Mouse (Mus musculus): ENCODE results near the gene Stk11.

Stk11 gene

DNA sequence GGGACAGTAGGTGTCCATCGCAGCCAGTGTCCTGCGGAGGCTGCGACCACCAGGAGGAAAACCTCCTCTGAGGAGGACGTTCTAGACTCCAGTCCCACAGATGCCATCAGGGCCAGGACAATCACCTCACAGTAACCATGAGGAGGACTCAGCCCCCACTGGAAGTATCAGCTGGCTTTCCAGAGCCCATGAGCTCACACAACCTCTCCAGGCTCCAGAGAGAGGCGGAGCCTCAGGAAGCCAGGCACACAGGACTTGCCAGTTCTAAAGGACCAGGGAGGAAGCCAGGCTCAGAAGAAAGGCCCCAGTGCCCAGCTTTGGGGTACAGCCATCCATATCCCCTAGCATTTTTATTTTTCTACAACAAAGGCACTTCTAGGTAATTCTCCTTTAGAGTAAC, 20.1 kb upstream of the Stk11 start:
- no peak for DNase-seq (ENCODE audit: low read depth, low spot score)

GRCm38 (mm10) chr10:80097275-80097674, 18.3 kb upstream of the Stk11 start:
- no peak for DNase-seq (ENCODE audit: low read depth, low spot score)

- DNase-seq (ENCODE audit: low read depth, low spot score) = no peak
Measured at GRCm38 (mm10) chr10:80098630-80099029, 17.0 kb upstream of the Stk11 start.

- no peak for DNase-seq (ENCODE audit: low read depth, low spot score)
Measured at GRCm38 (mm10) chr10:80100982-80101381, 14.6 kb upstream of the Stk11 start.

GRCm38 (mm10) chr10:80102216-80102915, 13.2 kb upstream of the Stk11 start:
- DNase-seq (ENCODE audit: low read depth, low spot score) = peak; percentile 55

DNA sequence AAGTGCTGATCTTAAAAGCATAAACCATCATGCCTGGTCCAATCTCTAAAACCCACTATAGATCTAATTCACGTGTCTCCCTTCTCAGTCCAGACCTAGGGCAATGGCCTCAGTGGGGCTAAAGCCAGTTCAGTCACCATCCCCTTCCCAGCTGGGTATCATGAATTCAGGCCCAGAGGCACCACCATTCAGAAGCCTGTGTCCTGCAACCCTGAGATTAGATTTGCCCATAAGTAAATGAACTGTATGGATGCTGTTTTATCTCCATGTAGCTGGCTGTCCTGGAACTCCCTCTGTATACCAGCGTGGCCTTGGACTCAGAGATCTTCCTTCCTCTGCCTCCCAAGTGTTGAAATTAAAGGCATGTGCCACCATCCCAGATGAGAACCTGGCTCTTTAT, 12.6 kb upstream of the Stk11 start:
- DNase-seq (ENCODE audit: low read depth, low spot score) = no peak

GRCm38 (mm10) chr10:80104181-80104580, 11.4 kb upstream of the Stk11 start:
- no peak for DNase-seq (ENCODE audit: low read depth, low spot score)

- DNase-seq (ENCODE audit: low read depth, low spot score) = no peak
Measured at GRCm38 (mm10) chr10:80105460-80105859, 10.1 kb upstream of the Stk11 start, which contains the start of gene Sbno2. Sbno2 (minus strand) TSS chr10:80105571.

DNA sequence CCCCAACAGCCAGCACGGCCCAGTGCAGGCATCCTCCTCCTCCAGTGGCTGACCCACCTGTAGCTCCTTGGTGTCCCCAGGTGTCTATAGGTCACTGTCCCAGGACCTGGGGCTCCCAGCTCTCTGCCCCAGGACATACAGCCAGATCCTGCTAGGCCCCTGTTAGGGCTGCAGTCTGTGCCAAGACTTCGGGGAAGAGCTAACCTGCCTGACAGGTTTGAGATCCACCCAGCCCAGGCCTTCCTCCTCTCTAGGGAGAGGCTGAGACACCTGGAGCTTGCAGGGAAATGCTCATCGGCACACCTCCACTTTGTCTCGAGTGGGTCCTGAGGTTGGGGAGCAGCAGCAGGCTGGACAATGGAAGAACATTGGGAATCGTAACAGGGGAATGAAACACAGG, 9.7 kb upstream of the Stk11 start:
- DNase-seq (ENCODE audit: low read depth, low spot score) = no peak

DNA sequence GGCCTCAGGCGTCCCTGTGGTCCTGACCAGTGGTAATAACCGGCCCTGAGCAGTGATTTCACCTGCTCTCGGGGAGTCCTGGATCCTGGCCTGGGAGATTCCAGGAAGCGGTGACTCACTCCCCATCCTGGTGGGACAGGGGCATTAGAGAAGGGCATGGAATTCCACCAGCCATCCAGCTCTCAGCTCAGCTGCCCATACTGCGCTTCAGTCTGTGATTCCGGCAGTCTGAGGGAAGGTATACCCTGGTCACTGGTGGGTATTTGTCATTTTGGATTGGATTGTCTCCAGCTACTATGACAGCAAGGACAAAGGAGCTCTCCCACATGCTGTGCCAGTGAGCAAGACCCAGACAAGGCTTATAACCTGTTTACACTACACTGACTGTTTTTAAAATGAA, 7.9 kb upstream of the Stk11 start:
- DNase-seq (ENCODE audit: low read depth, low spot score) = no peak

- DNase-seq (ENCODE audit: low read depth, low spot score) = peak; percentile 77
Measured at GRCm38 (mm10) chr10:80114341-80115284, 990 bp upstream of the Stk11 start.

DNA sequence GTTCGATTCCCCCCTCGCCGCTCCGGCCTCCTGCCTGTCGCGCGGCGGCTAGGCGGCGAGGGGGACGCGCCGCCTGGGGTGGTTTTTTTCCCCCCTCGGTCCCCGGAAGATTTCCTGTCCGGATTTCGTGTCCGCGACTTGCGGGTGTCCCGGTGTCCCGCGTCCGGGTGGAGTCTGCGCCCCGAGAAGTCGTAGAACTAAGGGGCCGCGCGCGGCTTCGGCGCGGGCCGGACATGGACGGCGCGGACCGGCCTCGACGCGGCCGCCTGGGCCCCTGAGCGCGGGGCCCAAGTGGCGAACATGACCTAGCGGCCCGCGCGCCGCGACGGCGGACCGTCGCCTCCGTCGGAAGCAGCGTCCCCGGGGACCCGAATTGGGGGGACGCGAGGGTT, 337 bp downstream of the Stk11 start:
- DNase-seq (ENCODE audit: low read depth, low spot score) = no peak

DNA sequence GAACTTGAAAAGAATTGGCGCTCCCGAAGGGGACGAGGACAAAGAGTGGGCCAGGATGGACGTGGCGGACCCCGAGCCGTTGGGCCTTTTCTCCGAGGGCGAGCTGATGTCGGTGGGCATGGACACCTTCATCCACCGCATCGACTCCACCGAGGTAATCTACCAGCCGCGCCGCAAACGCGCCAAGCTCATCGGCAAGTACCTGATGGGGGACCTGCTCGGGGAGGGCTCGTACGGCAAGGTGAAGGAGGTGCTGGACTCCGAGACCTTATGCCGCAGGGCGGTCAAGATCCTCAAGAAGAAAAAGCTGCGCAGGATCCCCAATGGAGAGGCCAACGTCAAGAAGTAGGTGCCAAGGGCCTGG, 942 bp downstream of the Stk11 start:
- DNase-seq (ENCODE audit: low read depth, low spot score) = no peak

- no peak for DNase-seq (ENCODE audit: low read depth, low spot score)
Measured at GRCm38 (mm10) chr10:80116927-80117691, 1.5 kb downstream of the Stk11 start.

DNA sequence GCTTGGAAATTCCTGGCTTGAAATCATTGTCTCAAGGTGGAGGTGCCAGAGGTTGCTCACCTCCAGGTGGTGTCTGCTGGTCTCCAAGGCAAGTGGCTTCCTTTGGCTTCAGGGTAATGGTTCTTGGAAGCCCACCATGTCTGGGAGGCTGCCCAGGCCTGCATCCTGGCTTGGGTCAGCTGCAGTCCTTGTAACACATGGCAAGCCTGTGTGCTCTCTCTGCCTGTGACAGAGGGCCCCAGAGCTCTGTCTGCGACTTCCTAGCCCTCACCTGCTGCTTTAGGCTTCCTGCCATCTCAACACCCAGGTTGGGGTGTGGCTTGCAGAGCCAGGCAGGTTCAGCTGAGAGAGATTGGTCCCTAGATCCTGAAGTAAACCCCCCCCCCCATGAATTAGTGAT, 2.1 kb downstream of the Stk11 start:
- no peak for DNase-seq (ENCODE audit: low read depth, low spot score)

DNA sequence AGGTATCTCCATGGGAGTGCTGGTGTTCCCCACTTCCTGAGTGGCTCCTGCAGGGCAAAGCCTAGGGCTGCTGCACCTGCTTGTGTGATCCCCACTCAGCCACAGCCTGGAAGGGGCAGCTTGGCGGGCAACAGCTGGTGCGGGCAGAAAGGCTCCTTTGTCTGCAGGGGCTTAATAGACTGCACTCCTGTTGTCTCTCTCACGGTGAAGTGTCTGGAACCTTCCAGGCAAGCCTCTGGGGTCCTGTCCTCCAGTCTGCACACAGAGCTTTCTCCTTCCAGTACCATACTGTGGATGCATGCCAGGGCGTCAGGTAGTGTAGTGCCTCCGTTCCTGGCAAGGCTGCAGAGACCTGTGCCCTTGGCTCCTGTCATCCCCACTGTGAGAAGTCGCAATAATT, 2.9 kb downstream of the Stk11 start:
- no peak for DNase-seq (ENCODE audit: low read depth, low spot score)

DNA sequence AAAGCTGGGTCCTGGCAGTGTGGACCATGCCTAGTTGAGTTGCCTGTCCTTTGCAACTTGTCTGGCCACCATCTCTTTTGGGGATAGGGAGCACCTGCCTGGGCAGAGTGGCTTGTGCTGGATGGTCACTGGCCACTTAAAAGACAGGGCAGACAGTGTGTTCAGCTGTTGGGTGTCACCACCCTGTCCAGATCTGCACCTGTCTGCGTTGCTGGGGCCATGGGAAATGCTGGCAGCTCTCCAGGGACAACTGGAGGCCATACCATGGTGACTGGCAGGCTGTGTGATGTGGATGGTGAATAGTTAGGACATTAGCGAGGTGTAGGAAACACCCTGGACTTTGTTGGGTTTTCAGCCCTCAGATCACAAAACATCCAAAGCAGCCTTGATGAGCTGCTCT, 4.5 kb downstream of the Stk11 start:
- no peak for DNase-seq (ENCODE audit: low read depth, low spot score)

GRCm38 (mm10) chr10:80121639-80122038, 6.0 kb downstream of the Stk11 start:
- DNase-seq (ENCODE audit: low read depth, low spot score) = no peak

- no peak for DNase-seq (ENCODE audit: low read depth, low spot score)
Measured at GRCm38 (mm10) chr10:80123932-80124562, 8.4 kb downstream of the Stk11 start.

DNA sequence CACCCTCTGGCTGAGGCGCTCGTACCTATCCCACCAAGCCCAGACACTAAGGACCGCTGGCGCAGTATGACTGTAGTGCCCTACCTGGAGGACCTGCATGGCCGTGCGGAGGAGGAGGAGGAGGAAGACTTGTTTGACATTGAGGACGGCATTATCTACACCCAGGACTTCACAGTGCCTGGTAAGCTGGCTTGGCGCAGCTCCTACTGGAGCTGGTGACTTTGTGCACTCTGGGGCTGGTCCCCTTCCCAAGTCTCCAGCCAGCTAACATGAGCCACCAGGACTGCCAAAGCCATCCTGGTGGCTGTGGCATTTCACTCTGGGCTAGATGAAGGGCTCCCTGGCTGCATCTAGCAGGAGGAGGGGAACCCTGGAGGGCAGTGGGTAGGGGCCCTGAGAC, 12.3 kb downstream of the Stk11 start:
- no peak for DNase-seq (ENCODE audit: low read depth, low spot score)

DNA sequence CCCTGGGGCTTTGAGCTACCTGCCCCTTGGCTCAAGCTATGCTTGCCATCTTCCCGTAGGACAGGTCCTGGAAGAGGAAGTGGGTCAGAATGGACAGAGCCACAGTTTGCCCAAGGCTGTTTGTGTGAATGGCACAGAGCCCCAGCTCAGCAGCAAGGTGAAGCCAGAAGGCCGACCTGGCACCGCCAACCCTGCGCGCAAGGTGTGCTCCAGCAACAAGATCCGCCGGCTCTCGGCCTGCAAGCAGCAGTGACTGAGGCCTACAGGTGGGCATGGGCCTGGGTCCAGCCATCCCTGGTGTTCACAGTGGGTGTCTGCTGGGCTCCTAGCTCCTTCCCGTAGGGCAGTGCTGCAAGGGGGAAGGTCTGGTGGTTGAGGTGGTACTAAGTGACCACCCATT, 14.2 kb downstream of the Stk11 start:
- no peak for DNase-seq (ENCODE audit: low read depth, low spot score)

All from retina, adult 2 months (tissue).